Mouse (Mus musculus): ENCODE data around the gene Kcnk4. TPM values are rescaled to one million over a fixed set of nuclear protein-coding genes. Genes with fewer than 3 reads are reported as not detected.
"Not testable (repeated sequence)": the region's sequence is repeated elsewhere in the genome, so short reads cannot be mapped to it uniquely, and the experiment has no call there.

Kcnk4 gene
- polyA plus RNA-seq, 1 experiment from 2014 or later = 0.42 TPM

- Histone ChIP-seq H3K27me3 (ENCODE audit: insufficient read depth, low read length) (no peaks in the 10 kb centered on the region), H3K4me1 (ENCODE audit: insufficient read depth, low read length) (no peaks in the 10 kb centered on the region), H3K4me3 (ENCODE audit: low read length) (no peak overlapping the region), H3K36me3 (ENCODE audit: insufficient read depth, low read length) (0 out of 2 replicates have a peak, but pooled peaks cover 3% of the 10 kb centered on the region), H3K27ac (ENCODE audit: low read length) (no peak overlapping the region), H3K4me2 (replicated peaks; ENCODE audit: low read depth, low read length) (no peak overlapping the region), H3K9ac (replicated peaks; ENCODE audit: low read length) (no peak overlapping the region), H3K9me3 (ENCODE audit: low read length) (peaks cover 13% of the 10 kb centered on the region)
- 82% methylated on average over 4 of the region's 4 CpGs for WGBS
- ATAC-seq (ENCODE audit: low FRiP score, low TSS enrichment) = no peak
Measured at GRCm38 (mm10) chr19:6899641-6900040, 34.7 kb downstream of the Kcnk4 start.

GRCm38 (mm10) chr19:6895608-6896305 lies 38.6 kb downstream of the Kcnk4 start:
- H3K4me2 ChIP-seq (replicated peaks; ENCODE audit: low read depth, low read length) = not testable (repeated sequence)
- 87% methylated on average over 18 of the region's 18 CpGs for WGBS

GRCm38 (mm10) chr19:6893731-6894451 lies 40.4 kb downstream of the Kcnk4 start:
- WGBS = 95% methylated on average over 14 of the region's 14 CpGs
- Histone ChIP-seq H3K27ac (ENCODE audit: low read length) (no peak overlapping the region), H3K9me3 (ENCODE audit: low read length) (peaks cover 8% of the 10 kb centered on the region; the same call in 1 of the 2 replicates), H3K36me3 (ENCODE audit: insufficient read depth, low read length) (no peaks in the 10 kb centered on the region), H3K27me3 (ENCODE audit: insufficient read depth, low read length) (no peaks in the 10 kb centered on the region), H3K9ac (replicated peaks; ENCODE audit: low read length) (no peak overlapping the region), H3K4me2 (replicated peaks; ENCODE audit: low read depth, low read length) (no peak overlapping the region), H3K4me1 (ENCODE audit: insufficient read depth, low read length) (0 out of 2 replicates have a peak, but pooled peaks cover 3% of the 10 kb centered on the region), H3K4me3 (ENCODE audit: low read length) (no peak overlapping the region)
- ATAC-seq (ENCODE audit: low FRiP score, low TSS enrichment) = no peak

More at GRCm38 (mm10) chr19:6895608-6896305, 38.6 kb downstream of the Kcnk4 start:
- not testable (repeated sequence) for H3K27ac ChIP-seq (ENCODE audit: low read length); H3K4me3 ChIP-seq (ENCODE audit: low read length); ATAC-seq (ENCODE audit: low FRiP score, low TSS enrichment); H3K4me1 ChIP-seq (ENCODE audit: insufficient read depth, low read length); H3K36me3 ChIP-seq (ENCODE audit: insufficient read depth, low read length); H3K27me3 ChIP-seq (ENCODE audit: insufficient read depth, low read length); H3K9ac ChIP-seq (replicated peaks; ENCODE audit: low read length)
- H3K9me3 ChIP-seq (ENCODE audit: low read length) = peaks cover 13% of the 10 kb centered on the region

- H3K36me3 ChIP-seq (ENCODE audit: insufficient read depth, low read length) = no peaks in the 10 kb centered on the region
- H3K27ac ChIP-seq (ENCODE audit: low read length) = no peak overlapping the region
- H3K9me3 ChIP-seq (ENCODE audit: low read length) = peaks cover 8% of the 10 kb centered on the region; the same call in 1 of the 2 replicates
- whole genome bisulfite sequencing = 25% methylated on average over 4 of the region's 4 CpGs
- H3K4me1 ChIP-seq (ENCODE audit: insufficient read depth, low read length) = 0 out of 2 replicates have a peak, but pooled peaks cover 3% of the 10 kb centered on the region
- no peak overlapping the region for H3K4me3 ChIP-seq (ENCODE audit: low read length)
- H3K4me2 ChIP-seq (replicated peaks; ENCODE audit: low read depth, low read length) = no peak overlapping the region
- H3K27me3 ChIP-seq (ENCODE audit: insufficient read depth, low read length) = no peaks in the 10 kb centered on the region
- ATAC-seq (ENCODE audit: low FRiP score, low TSS enrichment) = no peak
- no peak overlapping the region for H3K9ac ChIP-seq (replicated peaks; ENCODE audit: low read length)
Measured at GRCm38 (mm10) chr19:6892512-6892911, 41.8 kb downstream of the Kcnk4 start.

GRCm38 (mm10) chr19:6877965-6878364 lies 56.4 kb downstream of the Kcnk4 start:
- H3K9ac ChIP-seq (replicated peaks; ENCODE audit: low read length) = no peak overlapping the region
- ATAC-seq (ENCODE audit: low FRiP score, low TSS enrichment) = no peak
- 79% methylated on average over 4 of the region's 4 CpGs for WGBS
- H3K9me3 ChIP-seq (ENCODE audit: low read length) = peaks cover 8% of the 10 kb centered on the region
- H3K4me1 ChIP-seq (ENCODE audit: insufficient read depth, low read length) = no peaks in the 10 kb centered on the region
- H3K4me2 ChIP-seq (replicated peaks; ENCODE audit: low read depth, low read length) = no peak overlapping the region
- H3K36me3 ChIP-seq (ENCODE audit: insufficient read depth, low read length) = no peaks in the 10 kb centered on the region
- no peak overlapping the region for H3K27ac ChIP-seq (ENCODE audit: low read length)
- H3K27me3 ChIP-seq (ENCODE audit: insufficient read depth, low read length) = no peaks in the 10 kb centered on the region
- H3K4me3 ChIP-seq (ENCODE audit: low read length) = no peak overlapping the region

GRCm38 (mm10) chr19:6876799-6877198 lies 57.5 kb downstream of the Kcnk4 start:
- H3K27ac ChIP-seq (ENCODE audit: low read length) = no peak overlapping the region
- H3K4me2 ChIP-seq (replicated peaks; ENCODE audit: low read depth, low read length) = no peak overlapping the region
- H3K4me1 ChIP-seq (ENCODE audit: insufficient read depth, low read length) = peaks cover 2% of the 10 kb centered on the region; the same call in 1 of the 2 replicates
- H3K27me3 ChIP-seq (ENCODE audit: insufficient read depth, low read length) = no peaks in the 10 kb centered on the region
- no peak for ATAC-seq (ENCODE audit: low FRiP score, low TSS enrichment)
- H3K36me3 ChIP-seq (ENCODE audit: insufficient read depth, low read length) = no peaks in the 10 kb centered on the region
- H3K4me3 ChIP-seq (ENCODE audit: low read length) = no peak overlapping the region
- H3K9ac ChIP-seq (replicated peaks; ENCODE audit: low read length) = no peak overlapping the region
- peaks cover 8% of the 10 kb centered on the region for H3K9me3 ChIP-seq (ENCODE audit: low read length)

GRCm38 (mm10) chr19:6875834-6876233 lies 58.5 kb downstream of the Kcnk4 start:
- Histone ChIP-seq H3K4me2 (replicated peaks; ENCODE audit: low read depth, low read length) (no peak overlapping the region), H3K4me3 (ENCODE audit: low read length) (no peak overlapping the region), H3K9me3 (ENCODE audit: low read length) (peaks cover 8% of the 10 kb centered on the region), H3K9ac (replicated peaks; ENCODE audit: low read length) (no peak overlapping the region), H3K27me3 (ENCODE audit: insufficient read depth, low read length) (no peaks in the 10 kb centered on the region), H3K36me3 (ENCODE audit: insufficient read depth, low read length) (no peaks in the 10 kb centered on the region), H3K27ac (ENCODE audit: low read length) (no peak overlapping the region), H3K4me1 (ENCODE audit: insufficient read depth, low read length) (peaks cover 4% of the 10 kb centered on the region; the same call in 1 of the 2 replicates)
- ATAC-seq (ENCODE audit: low FRiP score, low TSS enrichment) = no peak
- WGBS = 91% methylated on average over 6 of the region's 6 CpGs

- H3K4me2 ChIP-seq (replicated peaks; ENCODE audit: low read depth, low read length) = no peak overlapping the region
- peaks cover 7% of the 10 kb centered on the region; the same call in 1 of the 2 replicates for H3K4me1 ChIP-seq (ENCODE audit: insufficient read depth, low read length)
- H3K9me3 ChIP-seq (ENCODE audit: low read length) = no peaks in the 10 kb centered on the region
- WGBS = 90% methylated on average over 1 of the region's 1 CpGs
- no peaks in the 10 kb centered on the region for H3K27me3 ChIP-seq (ENCODE audit: insufficient read depth, low read length)
- no peak overlapping the region for H3K9ac ChIP-seq (replicated peaks; ENCODE audit: low read length)
- H3K36me3 ChIP-seq (ENCODE audit: insufficient read depth, low read length) = no peaks in the 10 kb centered on the region
- no peak for ATAC-seq (ENCODE audit: low FRiP score, low TSS enrichment)
- H3K27ac ChIP-seq (ENCODE audit: low read length) = no peak overlapping the region
- no peak overlapping the region for H3K4me3 ChIP-seq (ENCODE audit: low read length)
Measured at GRCm38 (mm10) chr19:6874257-6874656, 60.1 kb downstream of the Kcnk4 start.
